Mouse (Mus musculus): ENCODE measurements around the gene Rccd1.
A peak's percentile ranks its signal among the peaks of the same experiment; 100 is the strongest.
"Not testable (repeated sequence)": the region's sequence is repeated elsewhere in the genome, so short reads cannot be mapped to it uniquely, and the experiment has no call there.

Gene Rccd1

GRCm38 (mm10) chr7:80346173-80346572 is 21.9 kb upstream of the Rccd1 start:
- no peak for DNase-seq (ENCODE audit: low spot score in 2 of 2)

GRCm38 (mm10) chr7:80343270-80344018 is 19.2 kb upstream of the Rccd1 start:
- DNase-seq (ENCODE audit: low spot score in 2 of 2), result no peak

DNA sequence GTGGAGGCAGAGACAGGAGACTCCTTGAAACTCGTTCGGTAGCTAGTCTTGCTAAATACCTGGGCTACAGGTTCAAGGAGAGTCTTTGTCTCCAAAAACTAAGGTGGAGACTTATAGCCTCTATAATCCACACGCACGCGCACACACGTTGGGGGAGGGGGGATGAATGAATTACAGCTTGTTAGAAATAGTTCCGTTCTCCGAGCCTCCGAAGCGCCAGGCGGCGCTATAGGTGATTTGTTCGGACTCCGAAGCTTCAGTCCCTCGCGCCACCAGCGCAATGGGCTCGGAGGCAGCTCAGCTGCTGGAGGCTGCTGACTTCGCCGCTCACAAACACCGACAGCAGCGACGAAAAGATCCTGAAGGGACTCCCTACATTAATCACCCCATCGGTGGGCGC is 18.6 kb upstream of the Rccd1 start, which contains the start of gene Hddc3:
Gene Hddc3, plus strand, starts transcription at position 247 of the 400 bp plus-strand sequence.
- peak; percentile 87 to 95 for DNase-seq (ENCODE audit: low spot score in 2 of 2)

DNA sequence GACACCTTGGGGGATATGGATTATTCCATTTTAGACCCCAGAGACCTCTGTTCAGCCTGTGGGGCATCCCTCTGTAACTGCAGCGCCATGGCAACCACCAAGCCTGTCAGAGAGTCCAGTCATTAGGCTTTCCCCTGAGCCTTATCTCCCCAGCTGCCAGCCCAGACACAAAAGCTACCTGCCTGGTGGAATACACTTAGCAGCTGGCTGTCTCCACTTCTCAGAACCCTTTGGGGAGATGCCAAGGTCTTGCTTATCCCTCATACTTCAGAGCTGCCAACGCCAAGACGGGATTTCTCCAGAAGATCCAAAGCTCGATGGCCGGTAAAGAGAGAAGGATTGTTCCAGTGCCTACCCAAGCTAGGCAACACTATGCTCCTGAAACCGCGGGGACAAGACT is 17.5 kb upstream of the Rccd1 start:
- no peak for DNase-seq (ENCODE audit: low spot score in 2 of 2)

- DNase-seq (ENCODE audit: low spot score in 2 of 2), result peak; percentile 52 to 69
Measured at GRCm38 (mm10) chr7:80340793-80341192, 16.5 kb upstream of the Rccd1 start, which contains the start of gene Unc45a. Unc45a (minus strand) TSS chr7:80341005.

DNA sequence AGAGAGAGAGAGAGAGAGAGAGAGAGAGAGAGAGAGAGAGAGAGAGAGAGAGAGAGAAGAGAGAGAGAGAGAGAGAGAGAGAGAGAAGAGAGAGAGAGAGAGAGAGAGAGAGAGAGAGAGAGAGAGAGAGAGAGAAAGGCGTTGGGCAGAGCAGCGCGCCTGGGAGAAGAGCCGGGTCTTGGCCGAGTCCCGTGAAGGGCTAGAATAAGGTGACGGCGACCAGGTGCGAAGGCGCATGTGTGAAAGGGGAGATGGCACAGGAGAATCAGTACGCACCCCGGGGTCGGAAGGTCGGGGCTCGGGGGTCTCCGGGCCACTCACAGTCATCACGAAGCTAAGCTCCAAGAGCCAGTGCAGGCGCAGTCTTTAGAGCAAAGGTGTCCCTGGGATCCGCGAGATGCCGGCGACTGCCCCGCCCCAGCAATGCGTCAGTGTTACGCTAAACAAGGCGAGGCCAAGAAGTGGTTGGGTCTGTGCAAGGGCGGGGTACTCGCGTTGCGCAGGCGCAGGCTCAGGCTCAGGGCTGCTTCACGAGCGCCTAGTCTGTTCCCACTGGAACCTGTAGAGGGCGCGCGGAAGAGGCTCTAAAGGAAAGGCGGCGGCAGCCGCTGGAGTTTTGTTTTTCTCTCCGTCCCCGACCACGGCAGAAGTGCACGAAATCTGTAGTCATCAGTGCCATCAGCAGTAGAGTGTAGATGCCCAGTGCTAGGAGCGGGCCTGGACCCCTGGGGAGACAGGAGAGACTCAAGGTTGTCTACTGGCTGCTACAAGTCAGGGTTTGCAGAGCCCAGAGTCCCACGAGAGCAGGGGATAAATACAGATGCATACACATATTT is 15.8 kb upstream of the Rccd1 start:
- DNase-seq (ENCODE audit: low spot score in 2 of 2), result peak; percentile 96 to 98

DNA sequence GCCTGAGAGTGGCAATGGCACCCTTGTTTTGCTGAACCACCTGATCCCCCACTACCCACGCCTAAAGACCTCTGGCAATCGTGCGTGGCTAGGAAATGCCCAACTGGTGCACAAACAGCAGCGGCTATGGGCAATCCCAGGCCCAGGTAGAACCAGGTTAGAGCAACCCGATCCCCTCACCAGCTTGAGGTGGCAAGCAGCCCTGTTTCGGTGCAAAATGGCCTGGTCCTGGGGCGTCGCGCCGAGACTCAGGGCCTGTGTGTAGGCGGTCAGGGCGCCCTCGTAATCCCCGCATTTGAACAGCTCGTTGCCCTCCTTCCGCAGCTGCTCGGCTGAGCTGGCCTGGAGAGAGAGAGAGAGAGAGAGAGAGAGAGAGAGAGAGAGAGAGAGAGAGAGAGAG is 15.1 kb upstream of the Rccd1 start:
- peak in 1 of 2 experiments; percentile 21 for DNase-seq (ENCODE audit: low spot score in 2 of 2)

GRCm38 (mm10) chr7:80336932-80337331 is 12.7 kb upstream of the Rccd1 start:
- DNase-seq (ENCODE audit: low spot score in 2 of 2), result no peak

GRCm38 (mm10) chr7:80334848-80335247 is 10.6 kb upstream of the Rccd1 start:
- DNase-seq (ENCODE audit: low spot score in 2 of 2), result no peak

- no peak for DNase-seq (ENCODE audit: low spot score in 2 of 2)
Measured at GRCm38 (mm10) chr7:80331433-80331832, 7.2 kb upstream of the Rccd1 start.

DNA sequence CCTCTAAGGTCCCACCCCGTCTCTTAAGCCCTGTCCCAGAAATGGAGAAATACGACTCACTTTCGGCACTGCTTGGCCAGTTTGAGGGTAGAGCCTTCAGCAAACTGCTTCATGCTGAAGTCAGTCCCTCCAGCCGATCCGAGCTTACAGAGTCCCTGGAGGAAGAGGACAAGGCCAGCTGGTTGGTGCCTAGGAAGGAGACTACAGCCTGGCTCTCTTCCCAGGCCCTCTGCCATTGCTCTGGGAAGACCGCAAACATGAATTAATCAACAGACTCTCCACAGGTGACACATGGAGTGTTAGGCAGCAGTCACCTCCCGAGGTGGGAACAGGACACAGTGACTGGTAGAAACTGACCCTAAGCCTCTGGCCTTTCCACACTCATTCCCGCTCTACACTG is 6.0 kb upstream of the Rccd1 start:
- DNase-seq (ENCODE audit: low spot score in 2 of 2), result no peak

- DNase-seq (ENCODE audit: low spot score in 2 of 2), result no peak
Measured at GRCm38 (mm10) chr7:80326076-80326475, 1.8 kb upstream of the Rccd1 start.

DNA sequence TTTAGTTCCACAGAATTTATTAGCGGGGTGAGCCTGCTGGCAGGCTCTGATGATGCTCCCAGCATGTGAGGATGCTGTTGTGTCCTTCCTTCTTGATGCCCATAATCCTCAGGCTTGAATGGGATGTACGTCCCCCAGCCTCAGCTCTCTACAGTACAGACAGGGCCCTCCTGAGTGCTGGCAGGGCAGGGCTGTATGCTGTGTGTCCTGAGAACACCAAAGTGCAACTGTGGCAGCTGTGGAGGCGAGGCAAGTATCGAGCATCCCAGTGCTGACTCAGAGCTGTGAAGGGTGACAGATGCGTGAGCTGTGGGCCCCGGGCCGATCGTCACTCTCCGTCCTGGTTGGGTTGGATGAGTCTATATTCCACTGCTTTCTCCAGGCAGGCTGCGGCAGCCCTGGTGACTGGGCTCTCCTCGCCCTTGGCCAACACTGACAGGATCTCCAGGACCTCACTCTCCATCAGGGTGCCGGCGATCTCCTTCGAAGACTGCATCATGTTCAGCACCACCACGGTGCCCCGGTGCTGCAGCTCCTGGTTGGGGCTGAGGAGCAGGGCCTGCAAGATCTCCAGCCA is 1.1 kb upstream of the Rccd1 start:
- no peak for DNase-seq (ENCODE audit: low spot score in 2 of 2)

DNA sequence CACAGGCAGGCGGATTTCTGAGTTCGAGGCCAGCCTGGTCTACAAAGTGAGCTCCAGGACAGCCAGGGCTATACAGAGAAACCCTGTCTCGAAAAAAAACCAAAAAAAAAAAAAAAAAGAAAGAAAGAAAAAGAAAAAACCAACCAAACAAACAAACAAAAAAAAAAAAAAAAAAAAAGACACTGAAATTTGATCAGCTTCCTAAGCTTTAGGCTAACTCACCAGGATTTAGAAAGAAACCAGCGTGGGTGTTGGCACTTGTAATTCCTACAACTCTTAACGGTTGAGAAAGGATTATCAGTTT is 514 bp upstream of the Rccd1 start:
- not testable (repeated sequence) for DNase-seq (ENCODE audit: low spot score in 2 of 2)

GRCm38 (mm10) chr7:80323336-80323735 is 918 bp downstream of the Rccd1 start:
- no peak for DNase-seq (ENCODE audit: low spot score in 2 of 2)

DNA sequence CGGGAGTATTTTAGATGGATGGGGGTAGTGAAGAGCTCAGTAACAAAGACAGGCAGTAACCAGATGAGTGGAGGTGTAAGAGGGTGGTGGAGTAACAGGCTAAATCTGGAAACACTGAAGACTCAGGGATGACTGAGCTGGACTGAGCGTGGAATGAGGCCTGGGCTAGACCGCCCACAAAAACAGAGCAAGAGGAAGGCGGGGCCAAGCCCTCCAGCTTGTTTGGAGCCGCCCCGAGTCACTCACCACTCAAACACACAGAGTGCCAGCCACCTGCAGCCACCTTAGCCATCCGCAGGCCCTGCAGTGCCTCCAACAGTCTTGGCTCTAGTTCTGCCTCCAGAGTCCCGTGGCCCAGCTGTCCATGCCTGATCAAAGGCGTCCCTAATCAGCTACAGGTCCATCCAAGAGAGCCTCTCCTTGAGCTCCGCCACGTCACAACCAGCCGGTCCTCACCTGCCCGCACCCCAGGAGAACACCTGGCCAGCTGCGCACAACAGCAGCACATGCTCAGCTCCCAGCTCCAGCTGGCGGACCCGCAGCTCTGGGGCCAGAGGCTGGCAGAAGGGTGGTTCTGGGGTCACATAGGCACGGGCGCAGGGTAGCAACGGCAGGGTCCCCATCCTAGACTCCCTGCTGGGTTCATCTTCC is 4.3 kb downstream of the Rccd1 start:
- DNase-seq (ENCODE audit: low spot score in 2 of 2), result no peak

- no peak for DNase-seq (ENCODE audit: low spot score in 2 of 2)
Measured at GRCm38 (mm10) chr7:80318670-80319069, 5.6 kb downstream of the Rccd1 start.

DNA sequence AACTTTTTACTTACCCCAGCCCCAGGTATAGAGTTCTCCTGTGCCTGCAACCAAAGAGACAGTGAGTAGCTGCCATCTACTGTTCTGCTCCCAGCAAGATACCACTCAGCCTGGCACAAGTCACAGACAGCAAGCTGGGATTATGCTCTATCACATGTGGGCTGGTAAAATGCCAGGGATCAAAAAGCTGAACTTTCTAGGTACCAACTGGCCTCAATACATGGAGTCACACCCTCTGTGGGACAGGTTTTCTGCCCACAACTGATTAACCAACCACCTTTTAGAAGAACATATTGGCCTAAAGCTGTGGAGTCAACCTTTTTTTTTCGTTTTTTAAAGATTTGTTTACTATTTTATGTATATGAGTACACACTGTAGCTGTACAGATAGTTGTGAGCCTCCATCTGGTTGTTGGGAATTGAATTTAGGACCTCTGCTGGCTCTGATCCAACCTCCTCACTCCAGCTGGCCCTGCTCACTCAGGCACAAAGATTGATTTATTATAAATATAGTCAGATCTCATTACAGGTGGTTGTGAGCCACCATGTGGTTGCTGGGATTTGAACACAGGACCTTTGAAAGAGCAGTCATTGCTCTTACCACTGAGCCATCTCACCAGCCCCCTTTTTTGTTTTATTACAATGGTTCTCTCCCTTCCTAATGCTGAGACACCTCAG is 6.7 kb downstream of the Rccd1 start:
- no peak for DNase-seq (ENCODE audit: low spot score in 2 of 2)

- no peak for DNase-seq (ENCODE audit: low spot score in 2 of 2)
Measured at GRCm38 (mm10) chr7:80315733-80316132, 8.5 kb downstream of the Rccd1 start.

DNA sequence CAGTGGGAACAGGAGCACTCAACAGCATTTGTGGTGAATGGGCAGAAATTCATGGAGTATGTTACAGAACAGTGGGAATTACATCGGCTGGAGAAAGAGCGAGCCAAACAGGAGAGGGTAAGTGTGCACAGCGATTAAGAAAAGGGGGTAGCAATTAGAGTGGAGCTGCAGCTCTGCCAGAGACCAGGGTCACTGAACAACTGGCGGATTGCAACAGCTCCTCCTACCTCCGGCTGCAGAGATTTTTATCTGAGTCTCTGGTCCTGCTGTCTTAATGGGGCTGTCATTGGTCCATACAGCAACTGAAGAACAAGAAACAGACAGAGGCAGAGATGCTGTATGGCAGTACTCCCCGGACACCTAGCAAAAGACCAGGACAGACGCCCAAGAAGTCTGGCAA is 13.5 kb downstream of the Rccd1 start:
- DNase-seq (ENCODE audit: low spot score in 2 of 2), result no peak

DNA sequence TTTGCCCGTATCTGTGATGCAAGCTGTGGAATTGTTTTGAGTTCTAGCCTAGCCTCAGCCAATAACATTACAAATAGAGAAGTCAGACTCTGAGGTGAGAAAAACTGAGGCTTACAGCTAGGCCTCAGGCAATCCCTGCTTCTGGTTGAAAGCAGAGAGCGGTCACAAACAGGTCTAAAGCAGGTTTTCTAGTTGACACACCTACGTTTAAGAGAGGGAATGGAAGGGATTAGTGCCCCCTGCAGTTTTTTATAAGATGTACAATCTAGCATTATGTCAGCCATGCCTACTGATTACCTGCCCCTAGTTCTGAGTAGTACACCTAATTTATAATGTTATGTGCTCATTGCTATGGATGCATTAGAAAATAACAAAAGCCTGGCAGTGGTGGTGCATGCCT is 16.5 kb downstream of the Rccd1 start:
- DNase-seq (ENCODE audit: low spot score in 2 of 2), result no peak

- DNase-seq (ENCODE audit: low spot score in 2 of 2), result no peak
Measured at GRCm38 (mm10) chr7:80301522-80301921, 22.7 kb downstream of the Rccd1 start.
